Mouse (Mus musculus): ENCODE results near the gene Ankrd33.
"Not testable (repeated sequence)": the region's sequence is repeated elsewhere in the genome, so short reads cannot be mapped to it uniquely, and the experiment has no call there.

Gene Ankrd33

GRCm38 (mm10) chr15:101086451-101086850 is 29.1 kb upstream of the Ankrd33 start:
- DNase-seq (ENCODE audit: low read depth, low spot score): no peak

GRCm38 (mm10) chr15:101086956-101087355 is 28.6 kb upstream of the Ankrd33 start:
- DNase-seq (ENCODE audit: low read depth, low spot score): no peak

GRCm38 (mm10) chr15:101088291-101088690 is 27.3 kb upstream of the Ankrd33 start:
- DNase-seq (ENCODE audit: low read depth, low spot score): no peak

- no peak for DNase-seq (ENCODE audit: low read depth, low spot score)
Observed at GRCm38 (mm10) chr15:101091551-101091950, 24.0 kb upstream of the Ankrd33 start.

DNA sequence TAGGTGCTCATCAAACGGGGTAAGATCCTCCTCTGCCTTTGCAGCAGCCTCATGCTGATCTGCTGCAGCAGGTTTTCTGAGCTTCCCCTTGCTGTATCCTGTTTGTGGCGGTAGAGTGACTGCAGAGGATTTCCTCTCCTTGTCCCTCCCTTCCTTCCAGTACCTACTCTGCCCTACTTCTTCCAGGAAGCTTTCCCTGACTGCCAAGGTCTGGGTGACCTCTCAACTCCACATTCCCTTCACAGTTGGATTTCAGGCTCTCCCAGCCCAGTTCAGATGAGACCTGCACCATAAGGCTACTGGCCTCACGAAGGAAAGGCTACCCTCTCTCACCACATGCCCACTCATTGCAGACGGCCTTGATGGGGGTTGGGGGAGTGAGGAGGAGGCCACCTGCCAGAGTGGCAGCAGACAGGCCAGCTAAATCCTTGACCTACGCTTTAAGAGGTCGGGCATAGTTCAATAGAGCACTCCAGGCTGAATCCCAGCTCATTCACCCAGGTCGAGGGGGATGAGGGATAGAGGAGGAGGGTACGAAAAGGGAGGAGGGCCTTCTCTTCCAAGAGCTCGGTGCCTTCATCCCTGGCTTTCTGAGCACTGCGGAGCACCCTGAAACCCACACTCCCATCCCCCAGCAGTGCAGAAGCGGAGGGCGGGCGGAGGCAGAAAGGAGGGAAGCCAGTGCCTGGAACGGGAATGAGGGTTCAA is 23.3 kb upstream of the Ankrd33 start:
- no peak for DNase-seq (ENCODE audit: low read depth, low spot score)

DNA sequence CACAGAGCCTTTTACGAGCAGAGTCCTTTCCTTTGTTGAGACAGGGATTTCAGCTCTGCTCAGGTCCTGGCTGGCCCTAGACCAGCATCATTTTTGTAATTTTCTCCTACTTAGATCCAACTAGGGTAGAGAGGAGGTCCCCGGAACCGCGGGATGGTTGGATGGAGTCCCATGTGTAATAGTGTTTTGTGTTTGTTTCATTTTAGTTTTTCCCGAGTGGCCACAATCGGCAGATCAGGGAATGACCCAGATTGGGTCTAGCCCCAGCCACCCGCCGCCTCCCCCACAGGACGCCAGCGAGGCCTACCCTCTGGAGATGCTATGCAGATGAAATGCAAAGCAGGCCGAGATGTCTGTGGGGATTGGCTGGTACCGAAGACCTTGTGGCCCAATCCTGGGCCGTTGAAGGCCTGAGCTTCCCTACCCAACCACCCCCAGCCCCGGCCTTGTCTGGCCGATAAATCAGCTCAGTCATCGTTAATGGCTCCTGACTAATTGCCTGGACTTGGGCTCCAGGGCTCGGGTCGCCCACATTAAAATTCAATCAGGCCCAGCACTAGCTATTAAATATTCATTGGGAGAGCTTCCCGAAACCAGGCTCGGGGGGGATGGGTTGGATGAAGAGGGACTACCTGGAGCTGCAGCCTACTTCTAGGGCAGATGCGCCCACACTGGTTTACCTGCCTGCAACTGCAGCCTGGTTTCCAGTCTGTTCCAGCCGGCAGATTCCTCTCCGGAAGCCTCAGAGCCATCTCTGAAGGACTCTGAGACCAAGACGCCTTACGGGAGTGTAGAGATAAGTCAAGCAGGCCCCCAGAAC is 22.5 kb upstream of the Ankrd33 start:
- peak; percentile 89 for DNase-seq (ENCODE audit: low read depth, low spot score)

DNA sequence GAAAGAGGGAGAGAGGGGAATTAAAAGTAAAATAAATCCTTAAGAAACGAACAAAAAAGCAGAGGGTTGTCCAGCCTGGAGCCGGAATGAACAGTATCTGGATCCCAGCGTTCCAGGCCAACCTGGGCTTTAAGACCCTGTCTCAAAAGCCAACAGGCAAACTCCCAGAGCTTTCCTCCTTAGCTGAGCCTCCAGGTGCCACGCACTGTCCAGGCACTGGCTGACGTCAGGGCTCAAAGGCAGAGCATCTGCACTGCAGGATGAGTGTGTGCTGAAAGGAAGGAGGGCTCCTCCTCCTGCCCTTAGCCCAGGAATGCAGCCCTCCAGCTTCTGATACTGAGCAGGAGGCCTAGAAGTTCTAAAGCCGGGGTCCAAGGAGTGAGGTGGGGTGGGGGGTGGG is 21.6 kb upstream of the Ankrd33 start:
- no peak for DNase-seq (ENCODE audit: low read depth, low spot score)

GRCm38 (mm10) chr15:101094979-101095378 is 20.6 kb upstream of the Ankrd33 start:
- DNase-seq (ENCODE audit: low read depth, low spot score): peak; percentile 69

GRCm38 (mm10) chr15:101095392-101095791 is 20.2 kb upstream of the Ankrd33 start:
- no peak for DNase-seq (ENCODE audit: low read depth, low spot score)

GRCm38 (mm10) chr15:101097985-101098651 is 17.4 kb upstream of the Ankrd33 start:
- DNase-seq (ENCODE audit: low read depth, low spot score): peak; percentile 83

DNA sequence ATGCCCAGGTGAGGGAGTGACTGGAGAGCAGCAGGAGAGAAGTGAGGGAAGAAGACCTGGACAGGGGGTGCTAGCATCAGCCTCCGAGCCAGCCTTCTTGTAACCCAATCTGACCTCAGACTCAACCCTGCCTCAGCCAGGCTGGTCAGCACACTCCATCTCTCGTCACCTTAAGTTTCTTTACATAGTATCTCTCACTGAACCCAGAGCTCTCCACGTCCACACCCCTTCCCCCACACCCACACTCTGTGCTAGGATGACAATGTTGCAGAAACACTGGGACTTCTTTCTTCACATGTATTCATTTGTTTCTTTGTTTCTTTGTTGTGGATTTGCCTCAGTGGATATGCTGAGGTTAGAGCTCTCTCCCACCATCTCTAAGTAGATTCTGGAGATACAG is 14.6 kb upstream of the Ankrd33 start:
- DNase-seq (ENCODE audit: low read depth, low spot score): no peak

GRCm38 (mm10) chr15:101103605-101104304 is 11.8 kb upstream of the Ankrd33 start:
- DNase-seq (ENCODE audit: low read depth, low spot score): no peak

DNA sequence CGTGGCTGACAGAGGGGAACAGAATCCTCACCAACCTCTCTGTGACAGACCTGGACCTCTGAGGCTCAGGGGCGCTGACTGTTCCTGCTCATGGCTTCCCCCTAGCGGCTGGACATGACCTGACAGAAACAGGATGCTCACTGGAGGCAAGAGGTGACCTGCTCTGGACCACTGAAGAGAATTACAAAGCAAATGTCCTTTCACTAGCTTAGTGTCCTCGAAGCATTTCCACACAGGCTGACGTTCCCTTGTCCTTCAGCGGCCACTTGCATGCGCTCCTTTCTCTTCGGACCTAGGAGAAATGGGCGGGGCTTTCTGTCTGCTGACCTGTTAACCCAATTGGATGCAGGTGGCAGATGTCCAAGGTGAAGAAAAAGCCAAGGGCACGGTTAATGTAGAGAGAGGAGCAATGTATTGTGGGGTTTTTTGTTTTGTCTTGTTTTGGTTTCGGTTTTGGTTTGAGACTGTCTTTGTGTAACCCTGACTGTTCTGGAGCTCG is 10.0 kb upstream of the Ankrd33 start:
- peak; percentile 74 for DNase-seq (ENCODE audit: low read depth, low spot score)

- DNase-seq (ENCODE audit: low read depth, low spot score): no peak
Observed at GRCm38 (mm10) chr15:101106011-101106410, 9.5 kb upstream of the Ankrd33 start.

- DNase-seq (ENCODE audit: low read depth, low spot score): no peak
Observed at GRCm38 (mm10) chr15:101107906-101108671, 7.5 kb upstream of the Ankrd33 start.

DNA sequence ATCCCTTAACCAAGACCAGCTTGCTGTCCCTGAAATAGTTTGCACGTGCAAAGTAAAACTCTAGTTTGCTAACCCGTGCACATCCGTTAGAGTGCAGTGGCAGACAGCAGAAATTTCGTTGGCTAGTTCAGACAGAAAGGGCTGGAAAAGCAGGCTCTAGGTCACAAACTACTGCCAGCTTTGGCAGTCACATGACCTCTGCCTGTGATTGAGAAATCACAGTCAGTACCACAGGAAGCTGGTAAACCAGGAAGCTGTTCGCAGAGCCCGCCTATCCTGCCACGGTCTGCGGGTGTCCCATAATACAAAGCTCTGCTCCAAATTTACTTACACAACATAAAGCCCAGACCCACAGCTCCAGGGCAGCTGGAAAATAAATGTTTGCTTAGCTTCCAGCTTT is 2.4 kb upstream of the Ankrd33 start:
- DNase-seq (ENCODE audit: low read depth, low spot score): no peak

DNA sequence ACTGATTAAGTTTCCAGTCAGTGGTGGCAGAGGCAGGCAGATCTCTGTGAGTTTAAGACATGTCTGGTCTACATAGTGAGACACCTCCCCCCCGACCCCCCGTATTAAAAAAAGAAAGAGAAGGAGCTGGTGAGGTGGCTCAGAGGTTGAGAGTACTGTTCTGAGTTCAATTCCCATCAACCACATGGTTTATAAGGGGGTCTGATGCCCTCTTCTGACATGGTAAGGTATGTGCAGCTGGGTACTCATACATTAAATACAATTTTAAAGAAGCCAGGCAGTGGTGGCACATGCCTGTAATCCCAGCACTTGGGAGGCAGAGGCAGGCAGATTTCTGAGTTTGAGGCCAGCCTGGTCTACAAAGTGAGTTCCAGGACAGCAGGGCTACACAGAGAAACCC is 1.8 kb upstream of the Ankrd33 start:
- not testable (repeated sequence) for DNase-seq (ENCODE audit: low read depth, low spot score)

- DNase-seq (ENCODE audit: low read depth, low spot score): no peak
Observed at GRCm38 (mm10) chr15:101118399-101119125, 3.0 kb downstream of the Ankrd33 start.

DNA sequence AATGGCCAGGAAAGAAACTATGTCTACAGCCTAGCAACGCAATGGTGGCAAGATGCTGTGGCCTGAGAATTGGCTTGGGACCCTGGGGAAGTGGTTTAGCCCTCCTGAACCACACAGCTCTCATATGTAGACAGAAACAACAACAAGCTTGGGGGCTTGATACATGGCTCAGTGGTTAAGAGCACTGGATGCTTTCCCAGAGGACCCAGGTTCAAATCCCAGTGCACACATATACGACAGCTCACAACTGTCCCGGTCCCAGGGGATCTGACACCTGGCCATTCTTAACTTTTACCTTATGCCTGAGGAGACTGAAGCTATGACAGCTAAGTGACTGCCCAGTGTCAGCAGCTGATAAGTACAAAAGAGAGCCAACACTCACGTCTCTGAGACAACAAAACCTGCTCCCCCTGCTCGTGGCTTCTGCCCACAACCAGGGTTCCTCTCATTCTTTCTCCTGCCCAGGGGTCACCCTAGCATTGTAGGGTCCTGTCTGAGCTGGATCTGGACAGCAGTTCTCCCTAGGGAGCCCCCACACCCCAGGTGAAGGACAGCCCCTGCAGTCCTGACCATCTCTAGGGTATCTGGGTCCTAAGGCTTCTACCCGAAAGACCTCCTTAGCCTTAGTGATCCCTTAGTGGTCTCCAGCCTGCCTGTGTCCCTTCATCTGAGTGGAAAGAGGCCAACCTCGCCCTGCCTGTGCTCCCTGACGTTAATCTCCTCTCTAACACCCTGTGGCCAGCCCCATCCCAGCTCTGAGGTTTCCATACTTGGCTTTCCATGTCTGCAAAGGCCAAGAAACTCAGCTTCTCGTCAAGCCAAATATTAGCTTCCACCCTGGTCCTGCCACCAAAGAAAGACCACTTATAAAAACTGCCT is 6.1 kb downstream of the Ankrd33 start:
- DNase-seq (ENCODE audit: low read depth, low spot score): no peak
